Mouse (Mus musculus) Patski (cell line): Measurements from ENCODE around the gene Pank1. TPM values are rescaled to one million over a fixed set of nuclear protein-coding genes. Genes with fewer than 3 reads are reported as not detected.

Experiments used
- ATAC-seq: fragments of 100-300 bp; one replicate; pipeline ENCODE4 v1.8.0; 2021
- CTCF ChIA-PET: fragments of 350-600 bp; sonication (Branson Sonifier 250); formaldehyde crosslinking; loops from one replicate; lab custom pipeline; 2022; ENCODE audit warnings: inconsistent platforms; lab: Charles Lee
- POLR2A ChIA-PET: fragments of 350-600 bp; sonication (Branson Sonifier 250); formaldehyde crosslinking; loops from one replicate; lab custom pipeline; 2022; ENCODE audit warnings: antibody characterized with exemption, inconsistent platforms; lab: Charles Lee
- DNase-seq: peaks from one replicate; pipeline ENCODE4 v3.0.0-alpha.2; 2011; ENCODE audit warnings: low read depth, low spot score
- H3K27me3 ChIP-seq: fragments of 371-371 bp; one replicate; pipeline ENCODE4 v1.5.1; 2021
- CTCF ChIP-seq: fragments of 100-300 bp; IDR thresholded peaks from one replicate; pipeline ENCODE4 v1.5.1; 2021
- in situ Hi-C: fragments of 300-500 bp; cut with MboI; formaldehyde crosslinking; loops from 3 replicates; pipeline ENCODE4 v1.11.1; 2018; ENCODE audit warnings: low pct_unique_long_range_greater_than_20kb, mixed read lengths
- polyA plus RNA-seq: library from polyadenylated mRNA; unstranded; gene quantifications from one replicate; pipeline ENCODE4 v1.2.3, GENCODE M21; 2021

The Pank1 gene
- polyA plus RNA-seq, 1 experiment from 2014 or later, result 21.2 TPM

GRCm38 (mm10) chr19:34881160-34881559 is 1.9 kb upstream of the Pank1 start:
- ATAC-seq (no peak), DNase-seq (no peak)
- in situ Hi-C loops, result no loop called here
- CTCF ChIA-PET, result no interaction called here
- no peak for TF ChIP-seq CTCF
- POLR2A ChIA-PET, result no interaction called here
- no peaks in the 10 kb centered on the region for H3K27me3 ChIP-seq

DNA sequence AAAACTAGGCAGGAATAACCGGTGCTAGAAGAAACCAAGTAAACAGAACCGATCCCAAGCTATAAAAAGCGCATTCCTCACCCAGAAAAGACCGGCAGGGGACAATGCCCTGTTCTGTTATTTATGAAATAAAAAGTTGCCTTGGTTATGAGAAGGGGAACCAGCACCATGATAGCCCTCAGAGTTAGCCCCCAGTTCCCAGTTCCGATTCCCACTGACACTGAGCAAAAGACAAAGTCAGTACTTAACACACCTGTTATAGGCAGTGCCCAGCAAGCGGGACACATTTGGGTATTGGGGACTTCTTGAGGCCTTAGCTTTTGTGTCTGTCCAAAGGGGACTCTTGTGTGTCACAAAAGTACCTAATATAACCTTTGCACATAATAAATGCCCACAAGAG is 369 bp upstream of the Pank1 start:
- no peaks in the 10 kb centered on the region for H3K27me3 ChIP-seq
- no peak for ATAC-seq
- ChIA-PET POLR2A (interaction anchor here (0.6 kb wide), 1 partner anchor 34 kb away, joined by 3 read pairs; no protein-coding TSS in a partner anchor), CTCF (interaction anchor here (1.0 to 1.1 kb wide), 3 partner anchors 13 to 21 kb away, joined by 3 to 4 read pairs (median 4); no protein-coding TSS in a partner anchor)
- no peak for TF ChIP-seq CTCF
- no peak for DNase-seq
- in situ Hi-C loops, result no loop called here

GRCm38 (mm10) chr19:34877898-34878602 is 1.2 kb downstream of the Pank1 start:
- CTCF ChIA-PET, result interaction anchor here (1.0 to 1.4 kb wide), 2 partner anchors 22 to 52 kb away, joined by 3 read pairs; no protein-coding TSS in a partner anchor
- TF ChIP-seq CTCF, result peak; percentile 67
- DNase-seq (peak; percentile 73), ATAC-seq (peak; percentile 96)
- in situ Hi-C loops, result no loop called here
- POLR2A ChIA-PET, result no interaction called here
- no peaks in the 10 kb centered on the region for H3K27me3 ChIP-seq

GRCm38 (mm10) chr19:34876676-34877075 is 2.6 kb downstream of the Pank1 start:
- TF ChIP-seq CTCF, result no peak
- no peaks in the 10 kb centered on the region for H3K27me3 ChIP-seq
- DNase-seq (no peak), ATAC-seq (no peak)
- POLR2A ChIA-PET, result interaction anchor here (0.6 to 0.7 kb wide), 2 partner anchors 20 to 81 kb away, joined by 3 to 5 read pairs; no protein-coding TSS in a partner anchor
- in situ Hi-C loops, result no loop called here
- CTCF ChIA-PET, result interaction anchor here (1.2 to 1.9 kb wide), 4 partner anchors 20 to 51 kb away, joined by 3 to 4 read pairs (median 4); no protein-coding TSS in a partner anchor

GRCm38 (mm10) chr19:34869375-34869774 is 9.9 kb downstream of the Pank1 start:
- in situ Hi-C loops, result no loop called here

DNA sequence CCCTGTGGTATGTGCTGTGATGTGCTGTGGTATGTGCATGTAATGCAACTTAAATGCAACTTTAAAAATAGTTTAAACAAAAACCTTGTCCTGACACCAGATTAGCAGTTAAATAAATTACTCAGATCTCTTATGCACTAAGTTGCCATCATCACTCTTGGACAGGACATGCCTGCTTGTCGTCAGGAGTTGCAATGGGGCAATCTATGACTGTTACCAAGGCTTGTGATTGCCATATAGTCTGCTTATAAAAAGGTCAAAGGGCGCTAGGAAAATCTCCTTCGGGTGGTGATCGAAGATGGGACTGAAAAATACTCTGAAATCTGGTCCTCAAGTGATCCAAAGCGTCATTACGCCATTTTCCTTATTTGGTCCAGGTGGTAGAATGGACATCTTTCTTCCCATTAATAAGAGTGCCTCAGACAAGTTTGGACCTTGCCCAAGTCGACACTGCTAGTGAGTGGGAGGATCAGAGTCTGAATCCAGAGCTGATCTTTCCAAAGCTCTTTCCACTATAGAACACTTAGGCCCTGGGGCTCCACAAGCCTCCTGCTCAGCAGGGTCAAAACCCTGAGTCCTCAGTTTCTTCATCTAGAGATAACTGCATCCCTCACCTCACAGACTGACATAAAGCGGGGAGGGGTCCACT is 11.0 kb downstream of the Pank1 start:
- no peak for ATAC-seq
- no peak for TF ChIP-seq CTCF
- POLR2A ChIA-PET, result no interaction called here

More at GRCm38 (mm10) chr19:34869375-34869774, 9.9 kb downstream of the Pank1 start:
- no peak for TF ChIP-seq CTCF
- ChIA-PET CTCF (interaction anchor here (1.2 kb wide), 1 partner anchor 14 kb away, joined by 5 read pairs; no protein-coding TSS in a partner anchor), POLR2A (no interaction called here)
- DNase-seq (no peak), ATAC-seq (no peak)
- no peaks in the 10 kb centered on the region for H3K27me3 ChIP-seq

DNA sequence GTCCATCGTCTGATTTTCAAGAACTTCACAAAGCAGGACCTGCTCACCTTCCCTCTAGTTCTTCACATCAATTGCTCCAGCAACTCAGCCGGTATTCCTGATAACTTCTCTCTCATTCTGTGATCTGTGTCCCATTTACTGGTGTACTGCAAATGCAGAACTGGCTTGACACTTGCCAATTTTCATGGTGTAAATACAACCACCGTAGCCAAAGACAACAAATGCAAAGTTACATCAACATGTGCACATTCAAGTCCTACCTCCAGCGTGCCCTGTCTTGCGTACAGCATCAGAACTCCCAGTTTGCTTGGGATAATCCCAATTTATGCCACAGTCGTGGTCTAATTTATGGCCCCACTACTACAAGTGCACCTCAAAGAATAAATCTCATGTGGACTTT is 15.5 kb downstream of the Pank1 start:
- H3K27me3 ChIP-seq, result no peaks in the 10 kb centered on the region
- POLR2A ChIA-PET, result no interaction called here
- in situ Hi-C loops, result no loop called here
- TF ChIP-seq CTCF, result no peak
- ATAC-seq (no peak), DNase-seq (no peak)
- CTCF ChIA-PET, result no interaction called here

More for the DNA sequence above, 11.0 kb downstream of the Pank1 start:
- in situ Hi-C loops, result no loop called here
- H3K27me3 ChIP-seq, result no peaks in the 10 kb centered on the region
- CTCF ChIA-PET, result interaction anchor here (1.2 kb wide), 1 partner anchor 12 kb away, joined by 5 read pairs; no protein-coding TSS in a partner anchor
- no peak for DNase-seq

GRCm38 (mm10) chr19:34856021-34856651 is 23.1 kb downstream of the Pank1 start:
- ChIA-PET CTCF (interaction anchor here (0.7 to 1.1 kb wide), 4 partner anchors 11 to 21 kb away, joined by 3 to 5 read pairs (median 4); no protein-coding TSS in a partner anchor), POLR2A (interaction anchor here (0.5 kb wide), 1 partner anchor 21 kb away, joined by 5 read pairs; no protein-coding TSS in a partner anchor)
- no peaks in the 10 kb centered on the region for H3K27me3 ChIP-seq
- ATAC-seq (no peak), DNase-seq (no peak)
- in situ Hi-C loops, result no loop called here
- TF ChIP-seq CTCF, result no peak

DNA sequence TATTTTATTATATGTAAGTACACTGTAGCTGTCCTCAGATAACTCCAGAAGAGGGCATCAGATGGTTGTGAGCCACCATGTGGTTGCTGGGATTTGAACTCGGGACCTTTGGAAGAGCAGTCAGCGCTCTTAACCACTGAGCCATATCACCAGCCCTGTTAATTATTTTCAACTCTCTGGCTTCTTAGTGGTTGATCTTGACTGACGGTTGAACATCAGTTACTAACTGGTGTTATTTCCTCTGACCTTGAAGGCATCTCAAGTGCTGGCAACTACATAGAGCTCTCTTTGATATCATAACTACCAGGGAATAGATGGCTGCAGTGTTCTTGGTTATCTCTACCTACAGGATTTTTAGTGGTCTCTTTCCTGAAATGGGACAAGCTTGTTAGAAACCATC is 28.1 kb downstream of the Pank1 start:
- in situ Hi-C loops, result no loop called here
- H3K27me3 ChIP-seq, result no peaks in the 10 kb centered on the region
- ChIA-PET CTCF (no interaction called here), POLR2A (no interaction called here)
- DNase-seq, result no peak
- ATAC-seq, result no peak
- no peak for TF ChIP-seq CTCF

DNA sequence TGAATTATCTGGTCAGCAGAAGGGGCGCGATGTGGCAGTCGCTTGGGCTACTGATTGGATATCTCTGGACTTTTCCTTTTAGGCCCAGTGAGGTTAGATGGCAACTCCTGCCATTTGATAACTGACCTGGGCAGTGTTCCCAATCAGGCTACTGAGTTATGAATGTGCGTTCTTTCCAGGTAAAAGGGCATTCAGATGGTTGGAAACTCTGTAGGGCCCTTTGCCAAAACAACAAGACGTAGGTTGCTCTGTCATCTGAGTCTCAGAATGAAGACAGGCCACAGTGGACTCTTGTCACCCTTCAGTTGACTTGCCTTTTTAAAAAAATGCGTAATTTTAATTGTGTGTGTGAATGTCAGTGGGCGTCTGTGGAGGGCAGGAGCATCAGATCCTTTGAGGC is 29.8 kb downstream of the Pank1 start:
- CTCF ChIA-PET, result no interaction called here
- no peaks in the 10 kb centered on the region for H3K27me3 ChIP-seq
- no peak for ATAC-seq
- POLR2A ChIA-PET, result no interaction called here
- no peak for TF ChIP-seq CTCF
- in situ Hi-C loops, result no loop called here
- DNase-seq, result no peak
